In genomic region chr6:30677591-30677990, GRCm38 (mm10) we compare ENCODE assay signal across 29 mouse cellular contexts. TPM values are rescaled to one million over a fixed set of nuclear protein-coding genes. Genes with fewer than 3 reads are reported as not detected.
DNase-seq lines count a peak whose midpoint lies in the region; ATAC-seq lines count a peak whose summit lies in the region.
"Had no signal": no experiment of that assay in that cellular context is flagged by ENCODE, and none has a peak within 500 bp of the region (broad histone marks: within the 10 kb centered on the region; RNA-seq: fewer than 3 reads in every experiment).

No protein-coding gene starts in this region.

- peaks cover 96% of the 10 kb centered on the region for H3K4me1 ChIP-seq in forebrain, embryonic 10.5 days
- H3K4me1 ChIP-seq in forebrain, embryonic 16.5 days (replicated peaks; ENCODE audit: control insufficient read depth, insufficient read depth, low read length), result peaks cover 38% of the 10 kb centered on the region
- H3K4me1 ChIP-seq in heart, embryonic 13.5 days, result peaks cover 67% of the 10 kb centered on the region
- H3K4me1 ChIP-seq in midbrain, embryonic 13.5 days (replicated peaks), result peaks cover 56% of the 10 kb centered on the region
- H3K4me1 ChIP-seq in midbrain, embryonic 15.5 days, result peaks cover 56% of the 10 kb centered on the region
- peaks cover 58% of the 10 kb centered on the region for H3K4me1 ChIP-seq in limb, embryonic 15.5 days
- peaks cover 28% of the 10 kb centered on the region for H3K4me1 ChIP-seq in intestine, embryonic 16.5 days (ENCODE audit: control insufficient read depth, insufficient read depth, low read length)

- no peak overlapping the region for H3K9ac ChIP-seq in forebrain, embryonic 16.5 days (replicated peaks; ENCODE audit: low read depth, low read length)
- H3K9ac ChIP-seq in heart, embryonic 13.5 days, result no peak overlapping the region
- H3K9ac ChIP-seq in midbrain, embryonic 13.5 days (replicated peaks), result no peak overlapping the region
- H3K9ac ChIP-seq in midbrain, embryonic 15.5 days, result no peak overlapping the region
- H3K9ac ChIP-seq in limb, embryonic 15.5 days, result no peak overlapping the region
- H3K9ac ChIP-seq in intestine, embryonic 16.5 days (ENCODE audit: low read depth, low read length), result no peak overlapping the region
- H3K9ac ChIP-seq: forebrain, postnatal 0 days; liver, embryonic 14.5 days; lung, embryonic 14.5 days had no signal

- WGBS in forebrain, embryonic 10.5 days, result 74% methylated on average over 9 of the region's 9 CpGs
- WGBS in forebrain, embryonic 16.5 days, result 73% methylated on average over 9 of the region's 9 CpGs
- WGBS in heart, embryonic 13.5 days, result 62% methylated on average over 9 of the region's 9 CpGs
- WGBS in midbrain, embryonic 13.5 days, result 64% methylated on average over 9 of the region's 9 CpGs
- 64% methylated on average over 9 of the region's 9 CpGs for WGBS in midbrain, embryonic 15.5 days
- 74% methylated on average over 9 of the region's 9 CpGs for WGBS in limb, embryonic 15.5 days
- WGBS in intestine, embryonic 16.5 days, result 86% methylated on average over 9 of the region's 9 CpGs

- peaks cover 2% of the 10 kb centered on the region; the same call in 1 of the 2 replicates for H3K36me3 ChIP-seq in forebrain, embryonic 10.5 days (replicated peaks)
- no peaks in the 10 kb centered on the region for H3K36me3 ChIP-seq in forebrain, embryonic 16.5 days (ENCODE audit: control insufficient read depth, insufficient read depth)
- no peaks in the 10 kb centered on the region for H3K36me3 ChIP-seq in heart, embryonic 13.5 days
- H3K36me3 ChIP-seq in midbrain, embryonic 13.5 days, result no peaks in the 10 kb centered on the region
- no peaks in the 10 kb centered on the region for H3K36me3 ChIP-seq in midbrain, embryonic 15.5 days (replicated peaks)
- no peaks in the 10 kb centered on the region for H3K36me3 ChIP-seq in limb, embryonic 15.5 days
- H3K36me3 ChIP-seq in intestine, embryonic 16.5 days (ENCODE audit: control insufficient read depth, insufficient read depth, low read length), result no peaks in the 10 kb centered on the region
- H3K36me3 ChIP-seq: neural tube, embryonic 15.5 days had no signal

- DNase-seq in forebrain, embryonic 10.5 days (ENCODE audit: extremely low spot score, low spot score), result no peak
- no peak for DNase-seq in heart, postnatal 4 days
- DNase-seq: adrenal gland, adult 8-10 months; cerebellum, adult 11-12 months; cerebellum, postnatal 10 days; gastrocnemius, postnatal 25 days; heart, postnatal 10 days; kidney, adult 18-20 months; kidney, postnatal 4 days; layer of hippocampus, adult 9-11 months; lung, embryonic 14.5 days; lung, postnatal 4 days; right cerebral cortex, adult 18-20 months; thymus, adult 18-20 months; thymus, postnatal 36 days had no signal

- no peaks in the 10 kb centered on the region for H3K9me3 ChIP-seq in forebrain, embryonic 10.5 days
- no peaks in the 10 kb centered on the region for H3K9me3 ChIP-seq in forebrain, embryonic 16.5 days (ENCODE audit: control insufficient read depth, low read length)
- no peaks in the 10 kb centered on the region for H3K9me3 ChIP-seq in heart, embryonic 13.5 days
- no peaks in the 10 kb centered on the region for H3K9me3 ChIP-seq in midbrain, embryonic 13.5 days
- no peaks in the 10 kb centered on the region for H3K9me3 ChIP-seq in midbrain, embryonic 15.5 days
- no peaks in the 10 kb centered on the region for H3K9me3 ChIP-seq in limb, embryonic 15.5 days
- H3K9me3 ChIP-seq in intestine, embryonic 16.5 days (ENCODE audit: control insufficient read depth, low read length), result no peaks in the 10 kb centered on the region
- H3K9me3 ChIP-seq: neural tube, embryonic 15.5 days had no signal

- H3K27ac ChIP-seq in forebrain, embryonic 10.5 days, result peak overlapping the region; percentile 71
- H3K27ac ChIP-seq in forebrain, embryonic 16.5 days (ENCODE audit: low read length), result no peak overlapping the region
- H3K27ac ChIP-seq in heart, embryonic 13.5 days (replicated peaks), result 0 out of 2 replicates have a peak overlapping the region, but pooled peaks have one; percentile 21
- H3K27ac ChIP-seq in midbrain, embryonic 13.5 days, result peak overlapping the region; percentile 76; the same call in 1 of the 2 replicates
- no peak overlapping the region; the same call in 1 of the 2 replicates for H3K27ac ChIP-seq in midbrain, embryonic 15.5 days
- H3K27ac ChIP-seq in limb, embryonic 15.5 days, result peak overlapping the region; percentile 51; the same call in 1 of the 2 replicates
- H3K27ac ChIP-seq in intestine, embryonic 16.5 days (ENCODE audit: low read length), result no peak overlapping the region
- H3K27ac ChIP-seq: left cerebral cortex, adult 2 months; liver, embryonic 14.5 days had no signal

- no peak for ATAC-seq in forebrain, embryonic 16.5 days
- ATAC-seq in heart, embryonic 13.5 days (ENCODE audit: extremely low read depth, insufficient number of reproducible peaks, low FRiP score, low TSS enrichment), result no peak
- no peak for ATAC-seq in midbrain, embryonic 13.5 days
- ATAC-seq in midbrain, embryonic 15.5 days (replicated peaks), result no peak
- ATAC-seq in limb, embryonic 15.5 days (ENCODE audit: insufficient number of reproducible peaks, low FRiP score, low TSS enrichment, low read depth), result no peak
- no peak for ATAC-seq in intestine, embryonic 16.5 days
- ATAC-seq: activated CD4-positive, CD25-positive, alpha-beta regulatory T cell, adult 4 months had no signal

- no peak overlapping the region for H3K4me2 ChIP-seq in forebrain, embryonic 16.5 days (ENCODE audit: low read length)
- H3K4me2 ChIP-seq in heart, embryonic 13.5 days, result no peak overlapping the region
- H3K4me2 ChIP-seq in midbrain, embryonic 13.5 days (replicated peaks), result no peak overlapping the region
- no peak overlapping the region for H3K4me2 ChIP-seq in midbrain, embryonic 15.5 days
- no peak overlapping the region for H3K4me2 ChIP-seq in limb, embryonic 15.5 days
- no peak overlapping the region for H3K4me2 ChIP-seq in intestine, embryonic 16.5 days (ENCODE audit: low read depth, low read length)
- H3K4me2 ChIP-seq: lung, embryonic 14.5 days; neural tube, embryonic 15.5 days had no signal

- no peaks in the 10 kb centered on the region for H3K27me3 ChIP-seq in forebrain, embryonic 10.5 days (ENCODE audit: poor library complexity, severe bottlenecking)
- no peaks in the 10 kb centered on the region for H3K27me3 ChIP-seq in forebrain, embryonic 16.5 days (replicated peaks; ENCODE audit: control insufficient read depth, insufficient read depth, low read length)
- no peaks in the 10 kb centered on the region for H3K27me3 ChIP-seq in heart, embryonic 13.5 days (replicated peaks)
- no peaks in the 10 kb centered on the region for H3K27me3 ChIP-seq in midbrain, embryonic 13.5 days
- H3K27me3 ChIP-seq in midbrain, embryonic 15.5 days (replicated peaks), result no peaks in the 10 kb centered on the region
- no peaks in the 10 kb centered on the region for H3K27me3 ChIP-seq in limb, embryonic 15.5 days
- no peaks in the 10 kb centered on the region for H3K27me3 ChIP-seq in intestine, embryonic 16.5 days (replicated peaks; ENCODE audit: control insufficient read depth, insufficient read depth, low read length)
- H3K27me3 ChIP-seq: neural tube, embryonic 15.5 days had no signal

- no peak overlapping the region for H3K4me3 ChIP-seq in forebrain, embryonic 10.5 days
- no peak overlapping the region for H3K4me3 ChIP-seq in forebrain, embryonic 16.5 days (replicated peaks; ENCODE audit: low read length)
- no peak overlapping the region for H3K4me3 ChIP-seq in heart, embryonic 13.5 days
- H3K4me3 ChIP-seq in midbrain, embryonic 13.5 days (replicated peaks), result no peak overlapping the region
- H3K4me3 ChIP-seq in midbrain, embryonic 15.5 days, result no peak overlapping the region
- H3K4me3 ChIP-seq in limb, embryonic 15.5 days, result no peak overlapping the region
- H3K4me3 ChIP-seq in intestine, embryonic 16.5 days (ENCODE audit: low read length), result no peak overlapping the region
- H3K4me3 ChIP-seq: left cerebral cortex, adult 2 months; neural tube, embryonic 15.5 days had no signal

RNA-seq across cellular contexts. Expression of gene Cep41, which starts 16.0 kb away (rescaled TPM):
- 15.9 and 22.1 TPM in 2 replicates for polyA plus RNA-seq in forebrain, embryonic 10.5 days (2016; fragmentation: Nextera tagmentation; extraction: Ambion mirVana)
- polyA plus RNA-seq in forebrain, embryonic 16.5 days (2015; fragmentation: Nextera tagmentation; extraction: Ambion mirVana), result 15.2 and 15.3 TPM in 2 replicates
- 11.0 and 12.2 TPM in 2 replicates for polyA plus RNA-seq in heart, embryonic 13.5 days (2015; fragmentation: Nextera tagmentation; extraction: Ambion mirVana)
- 1 to 10 TPM; 4.2 to 8.0 TPM for total RNA-seq in heart, postnatal 4 days (2021)
- 15.5 and 17.1 TPM in 2 replicates for polyA plus RNA-seq in midbrain, embryonic 13.5 days (2015; fragmentation: Nextera tagmentation; extraction: Ambion mirVana)
- 13.6 and 14.0 TPM in 2 replicates for polyA plus RNA-seq in midbrain, embryonic 15.5 days (2015; fragmentation: Nextera tagmentation; extraction: Ambion mirVana)
- 28.6 and 46.4 TPM in 2 replicates for polyA plus RNA-seq in limb, embryonic 15.5 days (2015; fragmentation: Nextera tagmentation; extraction: Ambion mirVana)
- 6.2 and 6.6 TPM in 2 replicates for polyA plus RNA-seq in intestine, embryonic 16.5 days (2015; fragmentation: Nextera tagmentation; extraction: Ambion mirVana)

RNA-seq across cellular contexts. Expression of gene Cpa1, which starts 38.6 kb away (rescaled TPM):
- 0.21 TPM in 1 of 2 replicates, not detected in the other for polyA plus RNA-seq in forebrain, embryonic 10.5 days (2016; fragmentation: Nextera tagmentation; extraction: Ambion mirVana)
- 0.56 and 0.66 TPM in 2 replicates for polyA plus RNA-seq in forebrain, embryonic 16.5 days (2015; fragmentation: Nextera tagmentation; extraction: Ambion mirVana)
- 2.1 and 3.9 TPM in 2 replicates for polyA plus RNA-seq in heart, embryonic 13.5 days (2015; fragmentation: Nextera tagmentation; extraction: Ambion mirVana)
- total RNA-seq in heart, postnatal 4 days (2021), result 1 to 10 TPM; 3.4 to 3.7 TPM
- polyA plus RNA-seq in midbrain, embryonic 13.5 days (2015; fragmentation: Nextera tagmentation; extraction: Ambion mirVana), result 0.63 and 0.79 TPM in 2 replicates
- 0.63 and 0.89 TPM in 2 replicates for polyA plus RNA-seq in midbrain, embryonic 15.5 days (2015; fragmentation: Nextera tagmentation; extraction: Ambion mirVana)
- 1.7 and 1.9 TPM in 2 replicates for polyA plus RNA-seq in limb, embryonic 15.5 days (2015; fragmentation: Nextera tagmentation; extraction: Ambion mirVana)
- 358 and 408 TPM in 2 replicates for polyA plus RNA-seq in intestine, embryonic 16.5 days (2015; fragmentation: Nextera tagmentation; extraction: Ambion mirVana)
- total RNA-seq: adrenal gland, adult 8-10 months; forebrain, postnatal 0 days; gastrocnemius, postnatal 25 days; left cerebral cortex, adult 2 months; left cerebral cortex, postnatal 36 days; megakaryocyte-erythroid progenitor cell, adult 5-6 weeks had no signal
- polyA plus RNA-seq: activated CD4-positive, CD25-positive, alpha-beta regulatory T cell, adult 4 months; cortical plate, adult 2 months had no signal

RNA-seq across cellular contexts. Expression of gene Mest, which starts 45.8 kb away (rescaled TPM):
- 2,195 and 2,268 TPM in 2 replicates for polyA plus RNA-seq in forebrain, embryonic 10.5 days (2016; fragmentation: Nextera tagmentation; extraction: Ambion mirVana)
- 283 and 328 TPM in 2 replicates for polyA plus RNA-seq in forebrain, embryonic 16.5 days (2015; fragmentation: Nextera tagmentation; extraction: Ambion mirVana)
- 2,537 and 2,584 TPM in 2 replicates for polyA plus RNA-seq in heart, embryonic 13.5 days (2015; fragmentation: Nextera tagmentation; extraction: Ambion mirVana)
- total RNA-seq in heart, postnatal 4 days (2021), result 100 to 1,000 TPM; 504 to 641 TPM
- 409 and 424 TPM in 2 replicates for polyA plus RNA-seq in midbrain, embryonic 13.5 days (2015; fragmentation: Nextera tagmentation; extraction: Ambion mirVana)
- polyA plus RNA-seq in midbrain, embryonic 15.5 days (2015; fragmentation: Nextera tagmentation; extraction: Ambion mirVana), result 344 and 374 TPM in 2 replicates
- 1,721 and 1,971 TPM in 2 replicates for polyA plus RNA-seq in limb, embryonic 15.5 days (2015; fragmentation: Nextera tagmentation; extraction: Ambion mirVana)
- 558 and 560 TPM in 2 replicates for polyA plus RNA-seq in intestine, embryonic 16.5 days (2015; fragmentation: Nextera tagmentation; extraction: Ambion mirVana)

Comparison
In these comparisons a context has a peak if more than half of its experiments do, and no peak if none do; other contexts are left out.
1. H3K27ac ChIP-seq: peak in forebrain, embryonic 10.5 days (single experiment), heart, embryonic 13.5 days (single experiment), midbrain, embryonic 13.5 days (single experiment) and limb, embryonic 15.5 days (single experiment); none in forebrain, embryonic 16.5 days (single experiment), midbrain, embryonic 15.5 days (single experiment) and intestine, embryonic 16.5 days (single experiment).
2. RNA of gene Cpa1, which starts 38.6 kb away (polyA plus RNA-seq): 358 to 408 TPM in intestine, embryonic 16.5 days; 2.1 to 3.9 TPM in heart, embryonic 13.5 days, 1.7 to 1.9 TPM in limb, embryonic 15.5 days, 0.63 to 0.89 TPM in midbrain, embryonic 15.5 days, 0.63 to 0.79 TPM in midbrain, embryonic 13.5 days, 0.56 to 0.66 TPM in forebrain, embryonic 16.5 days and 0.21 TPM in forebrain, embryonic 10.5 days; every median in the first group is over 10 times any median in the second.